Mouse (Mus musculus): ENCODE measurements around the gene Dlg1.
A peak's percentile ranks its signal among the peaks of the same experiment; 100 is the strongest.
"Not testable (repeated sequence)": the region's sequence is repeated elsewhere in the genome, so short reads cannot be mapped to it uniquely, and the experiment has no call there.

The Dlg1 gene

GRCm38 (mm10) chr16:31658539-31659334 lies 4.5 kb upstream of the Dlg1 start:
- no peak for DNase-seq

- no peak for DNase-seq
These were observed 3.8 kb upstream of the Dlg1 start for GRCm38 (mm10) chr16:31659453-31659852.

GRCm38 (mm10) chr16:31662556-31663378 lies 476 bp upstream of the Dlg1 start:
- no peak for DNase-seq

GRCm38 (mm10) chr16:31664287-31664597 lies 999 bp downstream of the Dlg1 start:
- no peak for DNase-seq

GRCm38 (mm10) chr16:31672202-31672601 lies 9.0 kb downstream of the Dlg1 start:
- DNase-seq, result no peak

- DNase-seq, result no peak
These were observed 14.2 kb downstream of the Dlg1 start for GRCm38 (mm10) chr16:31677463-31677862.

- no peak for DNase-seq
These were observed 19.0 kb downstream of the Dlg1 start for GRCm38 (mm10) chr16:31682291-31682690.

GRCm38 (mm10) chr16:31683670-31684430 lies 20.6 kb downstream of the Dlg1 start:
- peak; percentile 47 to 64 for DNase-seq

- DNase-seq, result no peak
These were observed 21.5 kb downstream of the Dlg1 start for GRCm38 (mm10) chr16:31684771-31685170.

GRCm38 (mm10) chr16:31687766-31688165 lies 24.5 kb downstream of the Dlg1 start:
- DNase-seq, result no peak

GRCm38 (mm10) chr16:31695286-31696020 lies 32.2 kb downstream of the Dlg1 start:
- DNase-seq, result peak in 1 of 2 experiments; percentile 10

GRCm38 (mm10) chr16:31696367-31696766 lies 33.1 kb downstream of the Dlg1 start:
- DNase-seq, result no peak

- DNase-seq, result no peak
These were observed 34.1 kb downstream of the Dlg1 start for GRCm38 (mm10) chr16:31697341-31697740.

GRCm38 (mm10) chr16:31705213-31705612 lies 42.0 kb downstream of the Dlg1 start:
- DNase-seq, result no peak

GRCm38 (mm10) chr16:31705904-31706303 lies 42.7 kb downstream of the Dlg1 start:
- DNase-seq, result no peak

GRCm38 (mm10) chr16:31707326-31707725 lies 44.1 kb downstream of the Dlg1 start:
- no peak for DNase-seq

GRCm38 (mm10) chr16:31722991-31723390 lies 59.7 kb downstream of the Dlg1 start:
- no peak for DNase-seq

- DNase-seq, result no peak
These were observed 60.9 kb downstream of the Dlg1 start for GRCm38 (mm10) chr16:31724121-31724520.

- DNase-seq, result no peak
These were observed 61.6 kb downstream of the Dlg1 start for GRCm38 (mm10) chr16:31724818-31725217.

- DNase-seq, result not testable (repeated sequence)
These were observed 67.7 kb downstream of the Dlg1 start for GRCm38 (mm10) chr16:31730971-31731370.

- DNase-seq, result no peak
These were observed 73.8 kb downstream of the Dlg1 start for GRCm38 (mm10) chr16:31737081-31737480.

GRCm38 (mm10) chr16:31737761-31738160 lies 74.5 kb downstream of the Dlg1 start:
- no peak for DNase-seq

GRCm38 (mm10) chr16:31740271-31740670 lies 77.0 kb downstream of the Dlg1 start:
- DNase-seq, result peak; percentile 46 to 63

All from lung, adult 18-20 months (tissue).